Mouse (Mus musculus): ENCODE data around the gene Fam221b.

The Fam221b gene

GRCm38 (mm10) chr4:43668782-43669427, at the start of gene Fam221b, which contains the start of gene Tmem8b:
Fam221b (minus strand) TSS chr4:43669145.
Tmem8b (plus strand) TSS chr4:43668971.
- DNase-seq, result peak; percentile 86

GRCm38 (mm10) chr4:43713652-43714219, 44.8 kb upstream of the Fam221b start:
- no peak for DNase-seq

- peak; percentile 93 for DNase-seq
Measured at GRCm38 (mm10) chr4:43711821-43712220, 42.9 kb upstream of the Fam221b start.

- DNase-seq, result no peak
Measured at GRCm38 (mm10) chr4:43709869-43710268, 40.9 kb upstream of the Fam221b start, which contains the start of gene Olfr71. Olfr71 (minus strand) TSS chr4:43710255.

- DNase-seq, result no peak
Measured at GRCm38 (mm10) chr4:43705991-43706390, 37.0 kb upstream of the Fam221b start.

GRCm38 (mm10) chr4:43703851-43704250, 34.9 kb upstream of the Fam221b start:
- DNase-seq, result no peak

GRCm38 (mm10) chr4:43703439-43703838, 34.5 kb upstream of the Fam221b start:
- DNase-seq, result no peak

GRCm38 (mm10) chr4:43700707-43701106, 31.8 kb upstream of the Fam221b start, which contains the start of gene Olfr70:
Olfr70 (minus strand) TSS chr4:43700807.
- DNase-seq, result no peak

GRCm38 (mm10) chr4:43696561-43696960, 27.6 kb upstream of the Fam221b start:
- DNase-seq, result no peak

GRCm38 (mm10) chr4:43695249-43695671, 26.3 kb upstream of the Fam221b start:
- DNase-seq, result peak; percentile 24

GRCm38 (mm10) chr4:43694439-43695248, 25.7 kb upstream of the Fam221b start:
- no peak for DNase-seq

GRCm38 (mm10) chr4:43693806-43694241, 24.9 kb upstream of the Fam221b start:
- no peak for DNase-seq

GRCm38 (mm10) chr4:43691026-43691425, 22.1 kb upstream of the Fam221b start:
- DNase-seq, result no peak

- DNase-seq, result no peak
Measured at GRCm38 (mm10) chr4:43690021-43690420, 21.1 kb upstream of the Fam221b start.

- DNase-seq, result no peak
Measured at GRCm38 (mm10) chr4:43679416-43680043, 10.6 kb upstream of the Fam221b start.

- no peak for DNase-seq
Measured at GRCm38 (mm10) chr4:43678541-43678940, 9.6 kb upstream of the Fam221b start.

- no peak for DNase-seq
Measured at GRCm38 (mm10) chr4:43675608-43676007, 6.7 kb upstream of the Fam221b start.

GRCm38 (mm10) chr4:43674974-43675373, 6.0 kb upstream of the Fam221b start:
- no peak for DNase-seq

- DNase-seq, result no peak
Measured at GRCm38 (mm10) chr4:43673703-43674102, 4.8 kb upstream of the Fam221b start.

- peak; percentile 96 for DNase-seq
Measured at GRCm38 (mm10) chr4:43672070-43672469, 3.1 kb upstream of the Fam221b start.

- DNase-seq, result peak; percentile 56
Measured at GRCm38 (mm10) chr4:43669428-43669794, 466 bp upstream of the Fam221b start.

- DNase-seq, result no peak
Measured at GRCm38 (mm10) chr4:43666412-43666811, 2.5 kb downstream of the Fam221b start.

- DNase-seq, result no peak
Measured at GRCm38 (mm10) chr4:43657146-43657545, 11.8 kb downstream of the Fam221b start.
